Mouse (Mus musculus): ENCODE results near the gene Tor1aip1. TPM values are rescaled to one million over a fixed set of nuclear protein-coding genes. Genes with fewer than 3 reads are reported as not detected.
"Not testable (repeated sequence)": the region's sequence is repeated elsewhere in the genome, so short reads cannot be mapped to it uniquely, and the experiment has no call there.

Gene Tor1aip1
- 100 to 1,000 TPM in 1 of 2 experiments, 10 to 100 TPM in 1; 88.8 to 105 TPM for total RNA-seq (2021)
- long read RNA-seq, experiment 1, full-length matches to known transcripts = 8 of 12 reads
- long read RNA-seq, experiment 1, partial matches to known transcripts = 2 of 12 reads
- long read RNA-seq, experiment 1, other reads (novel, unspliced or antisense) = 2 of 12 reads
- long read RNA-seq, experiment 2, full-length matches to known transcripts = 13 of 21 reads
- long read RNA-seq, experiment 2, partial matches to known transcripts = 0 of 21 reads
- long read RNA-seq, experiment 2, other reads (novel, unspliced or antisense) = 8 of 21 reads

DNA sequence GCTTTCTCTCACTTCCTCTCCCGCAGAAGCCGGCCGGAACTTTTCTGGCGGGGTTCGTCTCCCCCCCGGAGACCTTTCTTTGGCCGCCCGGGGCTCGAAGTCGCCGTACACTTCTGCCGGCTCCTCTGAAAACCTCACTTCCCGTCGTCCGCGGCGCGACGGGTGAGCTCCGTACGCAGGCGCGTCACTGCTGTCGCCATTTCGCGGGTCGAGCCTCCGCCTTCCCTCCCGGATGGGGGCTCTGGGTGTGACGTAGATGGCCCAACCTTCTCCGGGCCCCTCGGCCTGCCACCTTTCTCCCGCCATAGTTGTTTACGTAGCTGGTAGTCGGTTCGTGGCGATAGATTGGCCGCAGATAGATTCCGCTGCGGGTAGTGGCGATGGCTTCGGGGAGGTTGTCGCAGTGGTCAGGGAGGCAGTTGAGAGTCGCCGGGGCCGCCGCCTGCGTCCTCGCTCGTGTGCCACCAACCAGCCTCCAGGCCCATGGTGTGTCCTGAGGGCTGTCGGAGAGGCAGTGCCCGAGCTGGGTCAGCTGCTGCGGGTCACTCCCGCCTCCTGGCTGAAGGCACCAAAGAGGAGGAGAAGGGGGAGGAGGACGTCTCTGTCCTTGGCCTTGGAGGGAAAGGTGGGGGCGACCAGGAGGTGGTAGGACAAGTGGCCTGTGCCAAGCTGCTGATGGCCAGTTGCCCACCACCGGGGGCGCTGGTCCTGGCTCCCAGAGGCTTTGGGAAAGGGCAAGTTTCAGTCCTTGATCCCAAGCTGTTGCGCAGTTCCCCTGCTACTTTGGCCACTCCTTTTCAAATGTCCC lies at the start of gene Tor1aip1:
Gene Tor1aip1, minus strand, starts transcription at position 551 of the 808 bp plus-strand sequence.
- intact Hi-C loops (cut with DNase I) = no loop called here
- DNase-seq = peak; percentile 98 to 99

DNA sequence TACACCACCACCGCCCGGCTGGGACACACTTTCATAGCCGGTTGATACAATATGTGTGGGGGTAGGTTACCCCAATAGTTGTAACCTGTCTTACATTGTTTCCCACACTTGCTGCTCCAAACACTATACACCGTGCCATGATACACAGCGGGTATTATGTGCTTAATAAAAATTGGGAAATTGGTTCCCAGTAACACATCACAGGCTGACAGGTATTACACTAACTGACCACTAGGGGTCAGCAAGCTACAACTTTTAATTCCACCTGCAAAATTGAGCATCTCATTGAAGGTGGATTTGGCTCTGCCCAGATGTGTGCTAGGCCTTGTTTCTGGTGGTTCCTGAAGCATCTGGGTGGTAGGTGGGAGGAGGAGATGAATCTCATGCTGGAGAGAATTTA lies 49.5 kb upstream of the Tor1aip1 start:
- intact Hi-C loops (cut with DNase I) = loop anchor here (1.0 kb wide), 2 partner anchors 144 to 155 kb away; no protein-coding TSS in a partner anchor
- no peak for DNase-seq

DNA sequence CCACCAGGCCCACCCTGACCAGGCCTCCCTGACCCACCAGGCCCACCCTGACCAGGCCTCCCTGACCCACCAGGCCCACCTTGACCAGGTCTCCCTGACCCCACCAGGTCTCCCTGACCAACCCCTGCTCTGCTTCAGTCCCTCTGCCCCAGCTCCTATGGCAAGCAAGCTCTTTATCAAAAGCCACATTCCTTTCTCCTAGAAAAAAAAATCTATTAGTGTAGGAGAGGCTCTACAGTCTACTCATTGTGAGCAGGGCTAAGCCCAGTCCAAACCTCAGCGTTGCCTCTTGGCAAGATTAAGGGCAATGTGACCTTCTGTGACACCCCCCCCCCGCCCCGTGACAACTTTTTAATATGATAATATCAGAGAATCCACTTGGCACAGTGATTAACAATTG lies 48.3 kb upstream of the Tor1aip1 start:
- DNase-seq = no peak
- intact Hi-C loops (cut with DNase I) = loop anchor here (1.0 kb wide), 1 partner anchor 156 kb away; no protein-coding TSS in a partner anchor

- no peak for DNase-seq
- intact Hi-C loops (cut with DNase I) = no loop called here
Observed at GRCm38 (mm10) chr1:156077655-156078054, 41.4 kb upstream of the Tor1aip1 start.

GRCm38 (mm10) chr1:156076474-156076873 lies 40.2 kb upstream of the Tor1aip1 start:
- intact Hi-C loops (cut with DNase I) = no loop called here
- DNase-seq = no peak

DNA sequence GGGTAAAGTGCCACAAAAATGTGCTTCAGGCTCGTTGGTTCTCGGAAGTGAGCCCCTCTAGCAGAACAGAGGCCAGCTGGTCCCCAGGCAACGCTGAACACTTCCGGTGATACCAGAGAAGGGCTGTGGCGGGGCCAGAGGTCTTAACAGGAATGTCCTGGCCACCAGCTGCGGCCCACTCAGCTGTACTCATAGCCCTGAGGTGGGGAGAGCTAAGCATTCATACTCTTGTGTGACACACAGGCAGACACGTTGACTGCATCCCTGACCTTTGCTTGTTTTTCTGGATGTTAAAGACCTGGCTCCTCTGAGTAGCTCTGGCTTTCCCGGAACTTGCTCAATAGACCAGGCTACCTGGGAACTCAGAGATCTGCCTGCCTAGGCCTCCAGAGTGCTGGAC lies 38.3 kb upstream of the Tor1aip1 start:
- intact Hi-C loops (cut with DNase I) = loop anchor here (5.0 kb wide), 1 partner anchor 343 kb away; no protein-coding TSS in a partner anchor
- DNase-seq = peak in 1 of 2 experiments; percentile 11

DNA sequence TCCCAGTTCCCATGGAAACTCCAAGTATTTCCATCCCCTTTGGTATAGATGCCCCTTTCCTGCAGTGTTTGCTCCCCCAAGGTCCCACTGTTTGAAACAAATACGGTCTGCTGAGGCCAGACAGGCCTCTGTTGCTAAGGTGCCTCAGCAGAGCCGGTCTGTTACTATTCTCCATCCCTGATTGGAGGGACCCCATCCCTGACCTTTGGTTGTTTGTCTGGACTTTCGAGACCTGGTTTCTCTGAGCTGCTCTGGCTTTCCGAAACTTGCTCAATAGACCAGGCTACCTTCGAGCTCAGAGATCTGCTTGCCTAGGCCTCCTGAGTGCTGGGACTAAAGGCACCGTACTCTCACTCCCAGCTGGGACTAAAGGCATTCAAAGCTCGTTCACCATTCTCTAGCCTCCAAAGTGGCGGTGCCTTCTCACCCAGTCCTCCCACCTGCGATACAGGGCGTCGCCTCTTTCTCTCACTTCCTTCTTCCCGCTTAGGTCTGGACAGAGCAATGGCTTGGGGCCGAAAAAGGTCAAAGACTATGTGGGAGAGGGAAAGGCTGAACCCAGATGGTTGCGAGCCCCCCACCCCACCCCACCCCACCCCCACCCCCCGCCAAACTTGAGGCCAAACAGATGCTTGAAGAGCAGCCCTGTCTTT lies 37.0 kb upstream of the Tor1aip1 start:
- intact Hi-C loops (cut with DNase I) = loop anchor here (5.0 kb wide), 1 partner anchor 344 kb away; no protein-coding TSS in a partner anchor
- no peak for DNase-seq

DNA sequence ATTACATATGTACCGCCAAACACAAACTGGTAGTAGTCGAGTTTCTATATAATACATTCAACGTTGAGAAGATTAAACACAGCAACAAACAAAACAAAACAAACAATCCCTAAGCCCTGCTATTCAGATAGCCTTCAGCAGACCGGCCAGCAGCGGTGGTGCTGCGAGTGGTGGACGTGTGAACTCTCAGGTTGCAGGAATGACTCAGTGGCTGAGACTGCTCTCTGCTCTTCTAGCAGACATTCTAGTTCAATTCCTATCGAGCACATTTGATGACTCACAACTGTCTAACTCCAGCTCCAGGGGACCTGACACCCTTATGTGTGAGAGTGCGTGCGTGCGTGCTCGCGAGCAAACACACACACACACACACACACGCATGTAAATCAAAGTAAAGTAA lies 33.8 kb upstream of the Tor1aip1 start:
- DNase-seq = no peak
- intact Hi-C loops (cut with DNase I) = loop anchor here (5.0 kb wide), 1 partner anchor 347 kb away; no protein-coding TSS in a partner anchor

- intact Hi-C loops (cut with DNase I) = no loop called here
Observed at GRCm38 (mm10) chr1:156066133-156066532, 29.9 kb upstream of the Tor1aip1 start.

DNA sequence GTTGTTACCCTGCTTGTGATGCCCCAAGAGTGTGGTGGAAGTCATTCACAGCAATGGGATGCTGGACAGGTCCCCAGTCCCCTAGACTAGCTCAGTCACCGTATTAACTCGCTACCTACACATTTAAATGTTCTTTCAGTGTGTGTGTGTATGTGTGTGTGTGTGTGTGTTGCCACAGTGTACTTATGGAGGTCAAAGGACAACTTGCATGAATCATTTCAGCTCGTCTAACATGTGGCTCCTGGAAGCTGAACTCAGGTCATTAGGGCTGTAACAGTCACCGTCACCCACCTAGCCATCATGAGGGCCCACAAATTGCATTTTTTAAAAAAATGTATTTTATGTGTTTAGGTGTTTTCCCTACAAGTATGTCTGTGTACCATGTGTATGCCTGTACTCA lies 25.9 kb upstream of the Tor1aip1 start:
- intact Hi-C loops (cut with DNase I) = no loop called here
- DNase-seq = no peak

More at GRCm38 (mm10) chr1:156066133-156066532, 29.9 kb upstream of the Tor1aip1 start:
- no peak for DNase-seq

- intact Hi-C loops (cut with DNase I) = no loop called here
- DNase-seq = no peak
Observed at GRCm38 (mm10) chr1:156058207-156058606, 21.9 kb upstream of the Tor1aip1 start.

- intact Hi-C loops (cut with DNase I) = no loop called here
- peak; percentile 20 to 42 for DNase-seq
Observed at GRCm38 (mm10) chr1:156046688-156047087, 10.4 kb upstream of the Tor1aip1 start.

- no peak for DNase-seq
- intact Hi-C loops (cut with DNase I) = no loop called here
Observed at GRCm38 (mm10) chr1:156044211-156044611, 7.9 kb upstream of the Tor1aip1 start.

GRCm38 (mm10) chr1:156043027-156043426 lies 6.7 kb upstream of the Tor1aip1 start:
- peak in 1 of 2 experiments; percentile 16 for DNase-seq
- intact Hi-C loops (cut with DNase I) = no loop called here

DNA sequence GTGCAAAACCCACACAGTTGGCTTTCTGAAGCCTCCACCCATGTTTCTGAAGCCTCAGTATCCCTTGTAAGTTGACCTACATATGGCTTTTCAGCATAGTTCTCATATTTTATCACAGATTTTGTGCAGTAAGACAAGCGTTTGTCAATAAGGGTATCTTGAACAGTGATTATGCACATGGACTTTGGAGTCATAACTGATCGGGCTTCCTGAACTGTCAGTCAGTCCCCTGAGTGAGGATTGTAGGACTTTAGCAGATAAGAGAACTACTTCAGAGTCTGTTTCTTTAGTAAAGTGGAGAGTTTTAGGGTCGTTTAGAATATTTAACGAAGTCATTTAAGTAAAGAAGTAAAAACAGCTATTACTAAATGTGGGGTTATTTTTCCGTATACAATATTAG lies 6.2 kb upstream of the Tor1aip1 start:
- intact Hi-C loops (cut with DNase I) = no loop called here
- no peak for DNase-seq

- intact Hi-C loops (cut with DNase I) = no loop called here
- no peak for DNase-seq
Observed at GRCm38 (mm10) chr1:156041451-156042241, 5.4 kb upstream of the Tor1aip1 start.

GRCm38 (mm10) chr1:156040731-156041401 lies 4.6 kb upstream of the Tor1aip1 start:
- intact Hi-C loops (cut with DNase I) = no loop called here
- DNase-seq = peak; percentile 77 to 90

DNA sequence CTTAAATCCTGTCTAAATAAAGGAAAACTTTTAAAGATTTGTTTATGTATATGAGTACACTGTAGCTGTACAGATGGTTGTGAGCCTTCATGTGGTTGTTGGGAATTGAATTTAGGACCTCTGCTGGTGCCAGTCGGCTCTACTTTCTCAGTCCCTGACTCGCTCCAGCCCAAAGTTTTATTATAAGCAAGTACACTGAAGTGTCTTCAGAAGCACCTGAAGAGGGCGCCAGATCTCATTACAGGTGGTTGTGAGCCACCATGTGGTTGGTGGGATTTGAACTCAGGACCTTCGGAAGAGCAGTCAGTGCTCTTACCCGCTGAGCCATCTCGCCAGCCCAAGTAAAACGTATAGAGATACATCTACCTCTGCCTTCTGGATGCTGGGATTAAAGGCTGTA lies 3.7 kb upstream of the Tor1aip1 start:
- DNase-seq; intact Hi-C loops (cut with DNase I): not testable (repeated sequence)

GRCm38 (mm10) chr1:156037144-156037583 lies 884 bp upstream of the Tor1aip1 start:
- DNase-seq = peak; percentile 19 to 30
- intact Hi-C loops (cut with DNase I) = no loop called here

Data from gastrocnemius, postnatal 36 days (tissue).